Mouse (Mus musculus) brain, embryonic 14.5 days (tissue): ENCODE results near the gene Kcnk3. TPM values are rescaled to one million over a fixed set of nuclear protein-coding genes. Genes with fewer than 3 reads are reported as not detected.
A peak's percentile ranks its signal among the peaks of the same experiment; 100 is the strongest.

Experiments used
- DNase-seq: peaks from one replicate; pipeline ENCODE4 v3.0.0-alpha.2; 2011; ENCODE audit warnings: low read depth
- CTCF ChIP-seq: fragments of 200-500 bp; IDR thresholded peaks from 2 replicates; pipeline ENCODE4 v1.5.1; 2012; ENCODE audit warnings: inconsistent platforms, mild to moderate bottlenecking, moderate library complexity, borderline replicate concordance; ENCODE audit not compliant: insufficient read depth, insufficient read length; ENCODE audit errors: extremely low read depth
- POLR2A ChIP-seq: fragments of 200-500 bp; IDR thresholded peaks from 2 replicates; pipeline ENCODE4 v1.6.1; 2012; ENCODE audit warnings: mild to moderate bottlenecking, inconsistent platforms, borderline replicate concordance; ENCODE audit not compliant: poor library complexity, insufficient read depth, insufficient read length, severe bottlenecking; ENCODE audit errors: extremely low read depth
- polyA plus RNA-seq: library from polyadenylated mRNA; depleted of rRNA; stranded (reverse); fragments of >200 nt; gene quantifications from 2 replicates; pipeline ENCODE4 v1.2.3, GENCODE M21; 2012; rRNA removed

Gene Kcnk3
- polyA plus RNA-seq, result 5.5 and 10.9 TPM in 2 replicates

DNA sequence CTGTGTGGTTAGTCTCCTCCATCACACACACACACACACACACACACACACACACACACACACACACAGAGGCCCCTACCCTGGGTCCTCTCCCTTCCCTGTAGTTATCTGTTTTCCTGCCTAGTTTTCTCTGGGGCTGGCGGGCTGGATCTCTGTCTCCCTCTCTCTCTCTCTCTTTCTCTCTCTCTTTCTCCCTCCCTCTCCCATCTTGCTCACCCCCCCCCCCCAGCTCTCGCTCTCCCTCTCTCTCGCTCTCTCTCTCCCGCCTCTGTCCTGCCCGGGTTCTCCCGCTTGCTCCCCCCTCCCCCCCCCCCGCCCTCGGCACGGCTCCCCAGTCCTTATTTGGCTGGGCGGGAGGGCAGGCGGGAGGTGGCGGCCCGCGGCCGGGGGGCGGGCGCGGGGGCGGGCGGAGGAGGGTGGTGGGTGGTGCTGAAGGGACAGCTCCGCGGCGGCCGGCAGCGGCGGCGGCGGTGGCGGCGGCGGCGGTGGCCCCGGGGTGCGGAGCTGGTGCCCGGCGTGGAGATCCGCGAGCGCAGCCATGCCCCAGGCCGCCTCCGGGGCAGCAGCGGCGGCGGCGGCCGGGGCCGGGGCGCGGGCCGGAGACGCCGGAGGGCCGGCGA is at the start of gene Kcnk3:
TSS of gene Kcnk3 (plus strand) at position 490 of the 620 bp plus-strand sequence.
- TF ChIP-seq CTCF, result no peak
- TF ChIP-seq POLR2A, result no peak
- peak; percentile 50 for DNase-seq

DNA sequence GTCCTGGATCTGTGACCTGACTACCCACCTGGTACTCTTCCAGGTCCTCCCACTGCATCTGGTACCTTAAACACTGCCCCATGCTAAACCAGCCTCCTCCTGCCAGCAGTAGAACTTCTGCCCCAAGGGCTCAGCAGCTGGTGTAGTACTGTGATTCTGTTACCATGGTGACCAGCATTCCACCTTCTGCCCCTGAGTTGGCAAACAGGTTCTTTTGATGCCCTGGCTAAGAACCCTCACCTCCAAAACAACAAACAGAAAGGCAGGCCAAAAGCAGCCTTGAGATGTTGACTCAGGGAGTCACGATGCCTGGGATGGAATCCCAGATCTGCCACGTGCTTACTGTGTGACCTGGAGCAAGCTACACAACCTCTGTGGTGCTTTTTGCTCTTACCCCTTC is 42.3 kb upstream of the Kcnk3 start, which contains the start of gene Cib4:
TSS of gene Cib4 (minus strand) at position 139 of the 400 bp plus-strand sequence.
- DNase-seq, result no peak
- TF ChIP-seq POLR2A (no peak), CTCF (no peak)

DNA sequence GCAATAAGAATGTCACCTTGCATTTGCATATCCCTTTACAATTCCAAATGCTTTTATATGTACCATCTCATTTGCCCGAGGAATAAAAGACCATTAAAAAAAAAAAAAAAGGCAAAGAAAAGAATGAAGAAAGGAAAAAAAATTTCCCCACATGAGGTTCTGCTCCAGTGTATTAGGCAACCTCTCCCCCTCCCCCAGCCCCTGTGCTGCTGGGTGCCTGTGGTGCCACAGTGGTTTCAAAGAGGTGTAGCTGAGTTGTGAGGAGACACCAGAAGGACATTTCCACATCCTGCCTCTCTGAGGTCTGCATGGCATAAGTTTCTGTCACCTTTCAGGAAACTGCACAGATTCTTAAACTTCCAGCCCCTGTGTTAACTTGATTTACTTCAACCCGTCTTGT is 39.3 kb upstream of the Kcnk3 start:
- no peak for DNase-seq
- TF ChIP-seq CTCF (no peak), POLR2A (no peak)

DNA sequence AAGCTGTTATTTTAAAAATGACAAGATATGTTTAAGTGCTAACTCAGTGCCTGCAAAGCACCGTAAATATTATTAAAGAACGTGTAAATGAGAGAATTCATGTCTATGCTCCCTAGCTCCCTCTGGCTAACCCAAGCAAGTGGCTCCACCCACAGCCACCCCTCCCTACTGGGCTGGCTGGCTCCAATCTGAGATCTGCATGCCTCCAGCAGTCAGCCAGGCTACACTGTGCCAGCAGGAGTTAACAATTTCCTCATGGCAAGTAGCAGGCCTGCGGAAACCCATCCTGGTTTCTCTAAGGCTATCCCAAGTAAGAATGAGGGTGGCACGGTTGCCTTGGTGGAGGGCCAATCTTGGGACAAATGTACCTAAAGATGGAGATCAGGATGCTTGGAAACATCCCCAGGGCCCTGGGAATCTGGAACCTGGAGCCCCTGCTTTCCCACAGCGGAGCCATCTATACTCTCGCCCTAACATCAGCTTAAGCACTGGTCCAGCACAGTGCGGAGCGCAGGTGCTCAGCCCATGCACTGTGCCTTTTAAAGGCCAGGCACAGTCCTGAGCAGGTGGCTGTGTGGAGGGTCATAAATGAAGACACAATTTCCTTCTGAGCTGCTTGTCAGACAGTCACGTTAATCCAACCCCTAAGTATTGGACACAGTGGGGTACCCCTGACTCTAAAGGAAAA is 37.5 kb upstream of the Kcnk3 start:
- TF ChIP-seq POLR2A (no peak), CTCF (no peak)
- DNase-seq, result peak; percentile 75

DNA sequence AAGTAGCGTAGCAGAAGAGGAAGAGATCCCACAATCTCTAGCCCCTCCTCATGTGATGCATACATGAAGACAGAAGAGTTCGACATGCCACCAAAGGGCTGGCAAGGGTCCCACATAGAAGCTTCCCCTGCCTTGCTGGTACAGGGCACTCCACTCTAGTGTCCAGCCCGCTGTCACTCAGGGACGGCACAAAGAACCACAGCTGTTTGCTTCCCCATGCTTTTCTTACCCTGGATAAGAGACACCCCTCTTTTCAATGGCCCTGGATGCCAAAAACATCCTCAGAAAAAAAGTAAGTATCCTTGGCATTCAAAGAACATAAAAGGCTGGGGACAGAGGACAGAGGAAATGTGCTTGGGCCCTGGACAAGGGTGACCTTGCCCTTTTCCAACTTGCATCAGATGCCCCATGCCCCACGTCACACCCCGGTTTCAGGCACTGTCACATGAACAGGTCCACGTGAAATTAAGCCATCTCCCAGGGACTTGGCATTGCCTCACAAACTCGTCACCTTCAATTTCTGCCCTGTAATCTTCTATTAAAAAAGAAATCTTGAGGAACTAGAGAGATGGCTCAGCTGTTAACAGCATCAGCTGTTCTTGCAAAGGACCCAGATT is 36.8 kb upstream of the Kcnk3 start:
- no peak for DNase-seq
- TF ChIP-seq CTCF (no peak), POLR2A (no peak)

DNA sequence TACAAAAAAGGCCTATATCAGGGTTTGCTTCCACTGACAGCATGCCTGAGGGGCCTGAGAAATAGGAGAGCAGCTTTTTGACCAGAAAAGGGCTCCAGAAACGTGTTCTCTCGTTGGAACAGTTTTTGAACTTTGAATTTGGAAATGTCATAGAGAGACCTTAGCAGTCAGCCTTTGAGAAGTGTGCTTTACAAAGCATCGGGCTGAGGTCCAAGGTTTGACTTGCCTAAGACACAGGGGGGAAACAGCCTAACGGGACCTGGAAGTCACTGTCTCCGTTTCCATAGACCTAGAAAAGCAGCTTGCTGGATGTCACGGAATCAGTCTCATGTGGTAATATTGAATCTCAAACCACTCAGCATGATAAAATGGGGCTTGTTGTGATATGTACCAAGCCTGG is 36.0 kb upstream of the Kcnk3 start:
- no peak for TF ChIP-seq POLR2A
- no peak for TF ChIP-seq CTCF
- DNase-seq, result no peak

DNA sequence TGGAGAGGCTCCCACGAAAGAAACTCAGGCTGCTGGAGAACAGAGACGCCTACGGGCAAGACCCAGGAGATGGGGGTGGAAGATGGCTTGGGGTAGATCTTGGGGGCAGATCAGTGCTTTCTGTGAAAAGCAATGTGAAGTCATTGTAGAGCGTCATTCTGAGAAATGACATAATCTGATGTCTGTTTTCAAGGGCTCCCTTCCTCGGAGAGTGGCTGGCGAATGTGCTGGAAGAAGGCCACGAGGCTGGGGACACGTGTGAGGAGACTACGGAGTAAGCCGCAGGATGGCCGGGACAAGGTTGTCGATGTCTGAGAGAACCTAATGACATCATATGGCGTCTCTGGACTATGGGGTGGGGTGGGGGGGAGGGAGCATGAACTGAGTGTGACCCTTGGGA is 34.0 kb upstream of the Kcnk3 start:
- no peak for TF ChIP-seq POLR2A
- TF ChIP-seq CTCF, result no peak
- no peak for DNase-seq

DNA sequence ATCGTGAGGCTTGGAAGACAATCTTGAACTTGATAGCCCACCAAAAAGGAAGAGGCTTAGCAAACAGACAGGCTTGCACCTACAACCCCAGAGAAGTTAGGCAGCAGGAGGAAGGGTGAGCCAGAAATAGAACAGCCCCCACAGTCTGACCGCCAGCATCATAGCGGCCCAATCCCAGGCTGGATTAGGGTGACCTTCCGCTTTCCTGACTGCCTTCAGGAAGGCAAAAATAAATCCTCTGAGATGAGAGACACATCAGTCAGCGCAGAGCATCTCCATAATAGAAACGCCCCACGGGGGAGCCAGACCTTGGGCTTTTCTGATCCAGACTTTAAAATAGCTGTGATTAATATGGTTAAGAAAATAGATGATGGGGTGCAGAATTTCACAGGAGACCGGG is 33.0 kb upstream of the Kcnk3 start:
- TF ChIP-seq CTCF, result no peak
- no peak for TF ChIP-seq POLR2A
- no peak for DNase-seq

DNA sequence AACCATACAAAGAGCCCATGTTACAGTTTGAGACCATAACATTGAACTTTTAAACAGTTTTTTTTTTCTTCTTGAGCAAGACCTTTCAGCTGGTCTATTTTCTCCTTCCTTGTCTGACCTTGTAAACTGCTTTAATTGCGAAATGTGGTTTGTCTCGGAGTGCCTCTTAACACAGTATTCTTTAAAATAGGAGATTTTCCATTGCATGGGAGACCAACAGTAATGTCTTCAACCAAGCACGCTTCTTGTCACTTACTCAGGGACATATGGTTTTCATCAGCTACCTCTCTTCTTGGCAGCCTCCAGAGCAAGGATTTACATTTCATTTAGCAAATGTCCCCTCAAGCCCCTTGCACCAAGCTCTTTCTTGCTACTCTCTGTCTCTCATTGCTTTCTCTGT is 31.7 kb upstream of the Kcnk3 start:
- TF ChIP-seq CTCF, result no peak
- no peak for TF ChIP-seq POLR2A
- DNase-seq, result no peak

DNA sequence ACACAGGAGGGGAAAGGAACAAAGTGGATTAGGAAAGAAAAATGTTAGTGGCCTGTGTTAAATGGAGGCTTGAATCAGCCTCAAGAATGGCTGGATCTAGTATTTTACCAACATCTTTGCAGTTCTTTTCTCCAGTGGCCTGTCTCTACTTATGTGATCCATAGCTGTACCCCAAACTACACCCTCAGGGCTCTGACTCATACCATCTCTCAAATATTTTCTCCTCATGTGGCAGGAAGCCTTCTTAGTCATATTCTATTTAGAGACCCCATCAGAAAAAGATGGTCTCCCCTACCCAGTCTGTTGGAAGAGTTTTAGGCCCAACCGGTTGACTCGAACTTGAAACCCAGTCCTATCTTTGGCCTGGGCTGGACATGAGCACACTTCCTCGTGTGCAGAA is 28.5 kb upstream of the Kcnk3 start:
- DNase-seq, result no peak
- TF ChIP-seq POLR2A (no peak), CTCF (no peak)

DNA sequence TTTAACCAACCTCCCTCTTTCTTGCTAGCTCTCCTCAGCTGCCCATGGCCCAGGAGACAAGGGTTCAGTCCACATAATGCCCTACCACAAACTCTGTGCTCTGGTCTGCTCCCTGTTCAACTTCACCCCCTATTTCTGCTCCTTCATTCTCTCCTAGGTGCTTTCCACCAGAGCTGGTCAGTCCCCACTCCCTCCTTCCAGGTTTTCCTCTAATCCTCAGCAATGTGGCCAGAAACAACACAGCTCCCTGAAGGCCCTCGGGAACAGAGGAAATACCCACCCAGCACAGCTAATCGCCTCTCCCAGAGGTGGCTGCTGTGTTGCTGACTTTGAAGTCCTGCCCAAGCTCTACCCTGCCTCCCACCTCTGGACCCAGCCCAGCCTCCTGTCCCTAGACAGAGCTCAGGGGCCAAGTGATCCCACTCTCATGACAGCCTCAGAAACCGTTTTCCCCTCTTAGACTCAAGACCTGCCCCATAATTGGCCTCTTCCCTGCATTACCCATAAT is 27.9 kb upstream of the Kcnk3 start:
- no peak for DNase-seq
- TF ChIP-seq CTCF (no peak), POLR2A (no peak)
